Mouse (Mus musculus) heart, postnatal 0 days (tissue): ENCODE measurements around the gene Atp7a. TPM values are rescaled to one million over a fixed set of nuclear protein-coding genes. Genes with fewer than 3 reads are reported as not detected.

Experiments
- ATAC-seq: fragments of 200-750 bp; cut with Nextera tagmentation; 2 replicates; pipeline ENCODE4 v1.8.0; 2017; ENCODE audit warnings: low read depth, moderate number of reproducible peaks, moderate library complexity; ENCODE audit not compliant: insufficient read depth
- DNase-seq: peaks from one replicate; pipeline ENCODE4 v3.0.0-alpha.2; 2016; ENCODE audit warnings: low spot score
- H3K27ac ChIP-seq: fragments of 300-500 bp; sonication (generic); 2 replicates; pipeline ENCODE4 v1.5.1; 2014; ENCODE audit warnings: low read depth, mild to moderate bottlenecking
- H3K27me3 ChIP-seq: fragments of 300-500 bp; sonication (generic); 2 replicates; pipeline ENCODE4 v1.6.1; 2014; ENCODE audit warnings: low read length, mixed read lengths; ENCODE audit not compliant: control insufficient read depth, insufficient read depth
- H3K36me3 ChIP-seq: fragments of 300-500 bp; sonication (generic); replicated peaks from 2 replicates; pipeline ENCODE4 v1.6.1; 2014; ENCODE audit warnings: low read length, mixed read lengths; ENCODE audit not compliant: control insufficient read depth, insufficient read depth
- H3K4me1 ChIP-seq: fragments of 300-500 bp; sonication (generic); 2 replicates; pipeline ENCODE4 v1.6.1; 2014; ENCODE audit warnings: antibody characterized with exemption; ENCODE audit not compliant: control insufficient read depth, insufficient read depth
- H3K4me2 ChIP-seq: fragments of 300-500 bp; sonication (generic); 2 replicates; pipeline ENCODE4 v1.6.1; 2014; ENCODE audit warnings: low read depth, mild to moderate bottlenecking, low read length, moderate library complexity
- H3K4me3 ChIP-seq: fragments of 300-500 bp; sonication (generic); 2 replicates; pipeline ENCODE4 v1.5.1; 2014; ENCODE audit warnings: low read depth, low read length
- H3K9ac ChIP-seq: fragments of 300-500 bp; sonication (generic); replicated peaks from 2 replicates; pipeline ENCODE4 v1.6.1; 2014; ENCODE audit warnings: low read depth, low read length, mixed read lengths
- H3K9me3 ChIP-seq: fragments of 300-500 bp; sonication (generic); replicated peaks from 2 replicates; pipeline ENCODE4 v1.6.1; 2016; ENCODE audit warnings: low read length; ENCODE audit not compliant: control insufficient read depth
- CTCF ChIP-seq: IDR thresholded peaks from 2 replicates; pipeline ENCODE4 v1.5.1; 2016; ENCODE audit warnings: antibody characterized with exemption, control low read depth, low read depth
- EP300 ChIP-seq: IDR thresholded peaks from 2 replicates; pipeline ENCODE4 v1.6.1; 2016; ENCODE audit warnings: antibody characterized with exemption, low read depth
- WGBS: fragments of 180-500 bp; shearing (Covaris S2); extraction: QIAGEN DNeasy Blood & Tissue Kit; methylation state at CpG from one replicate; pipeline ENCODE4 v1.1.7; 2014; 5-methylcytosine and 5-hydroxymethylcytosine counted together
- polyA plus RNA-seq: library from polyadenylated mRNA; unstranded; fragments of >200 nt; fragmentation: Nextera tagmentation; extraction: Ambion mirVana; gene quantifications from 2 replicates; pipeline ENCODE4 v1.2.1, GENCODE M21; 2015
- total RNA-seq: library from RNA; depleted of rRNA; stranded (reverse); fragments of >200 nt; gene quantifications from 2 replicates; pipeline ENCODE4 v1.2.3, GENCODE M21; 2014; ENCODE audit warnings: low replicate concordance; rRNA removed

Atp7a gene
- total RNA-seq = 8.7 and 16.9 TPM in 2 replicates
- 5.4 and 6.3 TPM in 2 replicates for polyA plus RNA-seq

DNA sequence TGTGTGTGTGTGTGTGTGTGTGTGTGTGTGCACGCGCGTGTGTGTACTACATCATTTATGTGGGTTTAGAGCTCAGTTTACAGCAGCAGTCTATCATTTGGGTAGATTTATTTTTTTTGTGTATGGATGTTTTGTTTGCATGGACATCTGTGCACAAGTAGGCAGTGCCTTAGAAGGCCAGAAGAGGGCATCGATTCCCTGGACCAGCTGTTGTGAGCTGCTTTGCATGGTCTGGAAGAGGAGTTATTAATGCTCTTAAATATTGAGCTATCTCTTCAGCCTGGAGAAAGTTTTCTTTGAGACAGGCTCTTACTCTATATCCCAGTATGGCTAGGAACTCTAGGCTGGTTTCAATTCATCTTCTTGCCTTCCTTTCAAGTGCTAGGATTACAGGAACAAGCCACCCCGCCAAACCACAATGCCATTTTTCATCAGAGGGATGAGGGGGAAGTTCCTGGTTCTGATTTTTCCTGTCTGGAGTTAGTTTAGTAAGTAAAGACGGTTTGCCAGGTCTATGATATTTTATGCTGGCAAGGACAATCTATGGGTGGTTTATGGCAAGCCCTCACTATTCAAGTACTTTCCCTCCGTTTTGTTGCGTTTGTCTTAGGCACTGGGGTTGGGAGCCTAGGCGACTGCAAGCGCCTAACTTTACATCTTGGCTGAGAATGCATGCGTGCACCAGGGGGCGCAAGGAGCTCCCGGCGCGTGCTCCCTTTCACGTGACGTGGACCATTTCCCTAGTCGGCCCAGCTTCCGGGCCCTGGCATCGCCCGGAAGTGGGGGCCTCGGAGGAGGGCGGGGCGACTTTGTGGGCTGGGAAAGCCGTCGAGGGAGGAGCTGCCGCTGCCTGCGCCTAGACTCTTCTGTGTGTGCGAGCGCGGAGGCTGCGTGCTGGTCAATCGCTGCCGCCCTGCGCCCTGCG is at the start of gene Atp7a:
TSS of gene Atp7a (plus strand) at position 859 of the 925 bp plus-strand sequence.
- TF ChIP-seq EP300 (peak; percentile 71; the same call in 1 of the 2 replicates), CTCF (peak; percentile 73)
- peak within 1 kb of the TSS; percentile 70 for H3K4me3 ChIP-seq
- no peaks in the 10 kb centered on the region for H3K36me3 ChIP-seq
- H3K27ac ChIP-seq = peak within 1 kb of the TSS; percentile 86
- H3K9me3 ChIP-seq = no peaks in the 10 kb centered on the region
- H3K27me3 ChIP-seq = no peaks in the 10 kb centered on the region
- H3K4me1 ChIP-seq = no peaks in the 10 kb centered on the region
- H3K4me2 ChIP-seq = peak within 1 kb of the TSS; percentile 61
- ATAC-seq (peak; percentile 95), DNase-seq (peak; percentile 80)
- 19% methylated on average over 29 of the region's 36 CpGs for WGBS
- H3K9ac ChIP-seq = peak within 1 kb of the TSS; percentile 76

- TF ChIP-seq EP300 (no peak), CTCF (no peak)
- no peaks in the 10 kb centered on the region for H3K4me1 ChIP-seq
- no peak overlapping the region for H3K27ac ChIP-seq
- no peaks in the 10 kb centered on the region for H3K9me3 ChIP-seq
- DNase-seq (no peak), ATAC-seq (no peak)
- no peaks in the 10 kb centered on the region for H3K36me3 ChIP-seq
- H3K4me3 ChIP-seq = no peak overlapping the region
- WGBS = 78% methylated on average over 1 of the region's 1 CpGs
- no peak overlapping the region for H3K4me2 ChIP-seq
- H3K9ac ChIP-seq = no peak overlapping the region
- H3K27me3 ChIP-seq = no peaks in the 10 kb centered on the region
These were observed 25.5 kb upstream of the Atp7a start for GRCm38 (mm10) chrX:106001605-106002004.

- 13% methylated on average over 3 of the region's 3 CpGs for WGBS
- TF ChIP-seq EP300 = no peak
- no peak for TF ChIP-seq CTCF
- Histone ChIP-seq H3K36me3 (no peaks in the 10 kb centered on the region), H3K4me2 (peak overlapping the region; percentile 67), H3K4me1 (no peaks in the 10 kb centered on the region; the same call in 1 of the 2 replicates), H3K27me3 (no peaks in the 10 kb centered on the region), H3K9ac (peak overlapping the region; percentile 65; the same call in 1 of the 2 replicates), H3K4me3 (peak overlapping the region; percentile 71), H3K9me3 (no peaks in the 10 kb centered on the region), H3K27ac (peak overlapping the region; percentile 94; the same call in 1 of the 2 replicates)
- no peak for ATAC-seq
- no peak for DNase-seq
These were observed 16.3 kb upstream of the Atp7a start for GRCm38 (mm10) chrX:106010762-106011161.

DNA sequence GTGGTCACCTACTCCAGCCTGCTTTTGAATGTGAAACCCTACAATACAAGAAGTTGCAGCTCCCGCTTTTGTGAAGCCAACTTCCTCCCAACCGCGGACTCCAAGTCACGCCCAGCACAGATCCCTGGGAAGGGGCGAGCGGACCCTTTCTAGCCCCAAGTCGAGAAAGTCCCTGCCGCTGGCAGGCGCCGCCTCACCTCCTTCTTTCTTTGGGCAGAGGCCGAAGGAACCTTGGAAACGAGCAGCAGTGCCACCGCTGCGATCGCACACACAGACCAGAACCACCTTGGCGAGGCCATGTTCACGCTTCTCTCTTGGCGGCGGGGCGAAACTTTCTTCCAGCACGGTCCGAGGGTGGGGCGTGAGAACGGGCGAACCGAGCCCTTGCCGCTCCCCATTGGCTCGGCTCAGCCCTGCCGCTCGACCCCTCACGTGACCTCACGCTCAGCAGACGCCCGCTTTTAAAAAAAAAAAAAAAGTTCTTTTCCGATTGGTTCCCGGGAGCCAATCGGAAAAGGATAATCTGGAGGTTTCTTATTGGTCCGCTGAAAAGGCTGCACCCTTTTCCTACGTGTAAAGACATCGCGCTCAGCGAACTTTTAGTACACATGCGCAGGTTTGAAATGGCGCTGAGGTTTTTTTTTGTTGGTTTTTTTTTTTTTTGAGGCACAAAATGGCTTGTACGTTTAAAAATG is 15.5 kb upstream of the Atp7a start, which contains the start of gene Magt1:
TSS of gene Magt1 (minus strand) at position 442 of the 695 bp plus-strand sequence.
- TF ChIP-seq CTCF = no peak
- TF ChIP-seq EP300 = no peak
- Histone ChIP-seq H3K4me2 (peak within 1 kb of the TSS; percentile 67), H3K36me3 (no peaks in the 10 kb centered on the region), H3K4me1 (no peaks in the 10 kb centered on the region; the same call in 1 of the 2 replicates), H3K27ac (peak within 1 kb of the TSS; percentile 94), H3K9me3 (no peaks in the 10 kb centered on the region), H3K9ac (peak within 1 kb of the TSS; percentile 65), H3K4me3 (peak within 1 kb of the TSS; percentile 71), H3K27me3 (no peaks in the 10 kb centered on the region)
- peak; percentile 89 for DNase-seq
- peak; percentile 93 for ATAC-seq
- WGBS = 13% methylated on average over 45 of the region's 45 CpGs

DNA sequence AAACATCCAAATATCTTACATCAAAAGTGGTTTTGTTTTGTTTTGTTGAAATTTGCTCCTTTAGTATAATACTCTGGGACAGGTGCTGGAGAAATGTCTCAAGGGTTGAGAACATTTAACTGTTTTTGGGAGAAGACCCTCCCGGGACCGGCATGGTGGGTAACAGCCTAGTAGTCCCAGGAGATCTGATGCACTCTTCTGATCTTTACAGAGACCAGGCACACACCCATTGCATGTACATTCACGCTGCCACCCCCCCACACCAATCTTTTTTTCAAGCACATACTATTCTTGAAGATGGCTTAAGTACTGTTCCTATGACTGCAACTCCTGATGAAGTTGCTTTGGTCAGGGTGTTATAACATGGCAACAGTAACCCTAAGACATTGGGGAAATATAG is 14.5 kb upstream of the Atp7a start:
- DNase-seq = no peak
- TF ChIP-seq CTCF = no peak
- no peak for TF ChIP-seq EP300
- 57% methylated on average over 3 of the region's 3 CpGs for WGBS
- 0 out of 2 replicates have a peak overlapping the region, but pooled peaks have one; percentile 30 for H3K4me3 ChIP-seq
- H3K9ac ChIP-seq = no peak overlapping the region
- H3K4me1 ChIP-seq = no peaks in the 10 kb centered on the region; the same call in 1 of the 2 replicates
- H3K27me3 ChIP-seq = no peaks in the 10 kb centered on the region
- peak overlapping the region; percentile 83 for H3K27ac ChIP-seq
- no peaks in the 10 kb centered on the region for H3K9me3 ChIP-seq
- no peak for ATAC-seq
- H3K4me2 ChIP-seq = peak overlapping the region; percentile 56
- H3K36me3 ChIP-seq = no peaks in the 10 kb centered on the region
